Mouse (Mus musculus): ENCODE measurements at regions not wholly inside any gene's neighbourhood (a gene's known extent, or its start where the extent isn't known, plus 50 kb on each side); places are given as distances from the start of the nearest gene placed in this dataset.

GRCm38 (mm10) chr4:100616161-100616915, 137.7 kb downstream of the Ube2u start:
- DNase-seq (ENCODE audit: low read depth, low spot score): peak; percentile 76

GRCm38 (mm10) chr4:100616916-100617488, 138.4 kb downstream of the Ube2u start:
- DNase-seq (ENCODE audit: low read depth, low spot score): no peak

GRCm38 (mm10) chr4:100624656-100625055, 146.0 kb downstream of the Ube2u start:
- DNase-seq (ENCODE audit: low read depth, low spot score): no peak

- DNase-seq (ENCODE audit: low read depth, low spot score): no peak
These were observed 147.9 kb downstream of the Ube2u start for GRCm38 (mm10) chr4:100626551-100626950.

- DNase-seq (ENCODE audit: low read depth, low spot score): no peak
These were observed 142.1 kb upstream of the Cachd1 start for GRCm38 (mm10) chr4:100634388-100634787.

GRCm38 (mm10) chr4:100637597-100637996, 138.9 kb upstream of the Cachd1 start:
- DNase-seq (ENCODE audit: low read depth, low spot score): no peak

- no peak for DNase-seq (ENCODE audit: low read depth, low spot score)
These were observed 115.3 kb upstream of the Cachd1 start for GRCm38 (mm10) chr4:100661154-100661553.

- DNase-seq (ENCODE audit: low read depth, low spot score): peak; percentile 21
These were observed 111.7 kb upstream of the Cachd1 start for GRCm38 (mm10) chr4:100664619-100665264.

GRCm38 (mm10) chr4:100670553-100670952, 105.9 kb upstream of the Cachd1 start:
- no peak for DNase-seq (ENCODE audit: low read depth, low spot score)

GRCm38 (mm10) chr4:100674916-100675315, 101.6 kb upstream of the Cachd1 start:
- peak; percentile 35 for DNase-seq (ENCODE audit: low read depth, low spot score)

GRCm38 (mm10) chr4:100683757-100684156, 92.7 kb upstream of the Cachd1 start:
- no peak for DNase-seq (ENCODE audit: low read depth, low spot score)

GRCm38 (mm10) chr4:100700002-100700401, 76.5 kb upstream of the Cachd1 start:
- DNase-seq (ENCODE audit: low read depth, low spot score): no peak

- DNase-seq (ENCODE audit: low read depth, low spot score): no peak
These were observed 76.1 kb upstream of the Cachd1 start for GRCm38 (mm10) chr4:100700418-100700817.

GRCm38 (mm10) chr4:100705960-100706359, 70.5 kb upstream of the Cachd1 start:
- no peak for DNase-seq (ENCODE audit: low read depth, low spot score)

GRCm38 (mm10) chr4:100707125-100707524, 69.3 kb upstream of the Cachd1 start:
- DNase-seq (ENCODE audit: low read depth, low spot score): no peak

GRCm38 (mm10) chr4:100708247-100708646, 68.2 kb upstream of the Cachd1 start:
- no peak for DNase-seq (ENCODE audit: low read depth, low spot score)

- no peak for DNase-seq (ENCODE audit: low read depth, low spot score)
These were observed 62.2 kb upstream of the Cachd1 start for GRCm38 (mm10) chr4:100714240-100714639.

GRCm38 (mm10) chr4:100717601-100718000, 58.9 kb upstream of the Cachd1 start:
- no peak for DNase-seq (ENCODE audit: low read depth, low spot score)

- DNase-seq (ENCODE audit: low read depth, low spot score): peak; percentile 51
These were observed 53.9 kb upstream of the Cachd1 start for GRCm38 (mm10) chr4:100722532-100722931.

GRCm38 (mm10) chr4:100723053-100723452, 53.4 kb upstream of the Cachd1 start:
- no peak for DNase-seq (ENCODE audit: low read depth, low spot score)

GRCm38 (mm10) chr4:100725811-100726210, 50.7 kb upstream of the Cachd1 start:
- no peak for DNase-seq (ENCODE audit: low read depth, low spot score)

GRCm38 (mm10) chr4:100726496-100726895, 50.0 kb upstream of the Cachd1 start:
- DNase-seq (ENCODE audit: low read depth, low spot score): no peak
